Mouse (Mus musculus): ENCODE measurements at regions not wholly inside any gene's neighbourhood (a gene's known extent, or its start where the extent isn't known, plus 50 kb on each side); places are given as distances from the start of the nearest gene placed in this dataset.

DNA sequence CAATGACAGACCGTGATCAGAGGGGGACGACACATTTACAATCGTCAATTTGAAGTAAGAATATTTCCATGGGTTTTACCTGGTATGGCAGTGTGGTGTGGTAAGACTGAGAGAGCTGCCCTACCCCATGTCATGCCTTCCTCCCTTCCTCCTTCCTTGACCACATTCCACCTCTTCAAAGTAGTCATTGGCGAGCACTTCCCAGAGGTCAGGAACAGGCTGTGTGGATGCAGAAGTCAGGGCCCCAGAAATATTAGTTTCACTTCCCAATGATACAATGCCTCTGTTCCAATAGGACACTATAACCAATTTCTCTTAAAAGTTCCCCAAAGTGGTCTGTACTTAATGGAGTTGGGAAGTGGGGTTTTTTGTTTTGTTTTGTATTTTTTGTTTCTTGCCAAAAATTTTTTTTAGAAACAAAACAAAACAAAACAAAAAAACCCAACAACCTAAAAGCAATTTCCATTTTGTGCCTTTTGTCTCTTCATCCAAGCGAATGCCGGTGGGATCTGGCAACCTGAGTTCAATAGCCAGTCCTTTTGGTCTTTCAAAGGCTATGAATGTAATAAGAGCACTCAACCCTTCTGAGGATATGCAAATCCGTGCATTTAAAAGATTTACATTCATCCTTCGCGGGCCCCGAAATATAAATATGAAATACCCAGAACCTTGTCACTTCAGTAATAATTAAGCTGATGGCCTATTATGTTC lies 387.9 kb downstream of the Insc start:
- WGBS, result 65% methylated on average over 10 of the region's 10 CpGs
- H3K4me1 ChIP-seq (ENCODE audit: control insufficient read depth, insufficient read depth, low read length), result no peaks in the 10 kb centered on the region
- H3K4me3 ChIP-seq (replicated peaks; ENCODE audit: insufficient read depth, low read depth, low read length), result no peak overlapping the region
- no peak overlapping the region for H3K27ac ChIP-seq (ENCODE audit: insufficient read depth, low read length)
- H3K27me3 ChIP-seq (ENCODE audit: control insufficient read depth, insufficient read depth, low read length), result no peaks in the 10 kb centered on the region; the same call in 1 of the 2 replicates
- TF ChIP-seq POLR2A (IDR thresholded peaks at IDR 0.05; ENCODE audit: borderline replicate concordance, insufficient read depth, low read length) (no peak), CTCF (IDR thresholded peaks at IDR 0.05; ENCODE audit: borderline replicate concordance, insufficient read depth, low read depth, low read length) (no peak)
- no peak for DNase-seq

GRCm38 (mm10) chr7:115131970-115132551 lies 388.6 kb downstream of the Insc start:
- H3K4me1 ChIP-seq (ENCODE audit: control insufficient read depth, insufficient read depth, low read length), result no peaks in the 10 kb centered on the region
- TF ChIP-seq POLR2A (IDR thresholded peaks at IDR 0.05; ENCODE audit: borderline replicate concordance, insufficient read depth, low read length), result no peak
- no peak for TF ChIP-seq CTCF (IDR thresholded peaks at IDR 0.05; ENCODE audit: borderline replicate concordance, insufficient read depth, low read depth, low read length)
- no peak overlapping the region for H3K4me3 ChIP-seq (replicated peaks; ENCODE audit: insufficient read depth, low read depth, low read length)
- no peaks in the 10 kb centered on the region; the same call in 1 of the 2 replicates for H3K27me3 ChIP-seq (ENCODE audit: control insufficient read depth, insufficient read depth, low read length)
- no peak overlapping the region for H3K27ac ChIP-seq (ENCODE audit: insufficient read depth, low read length)
- 23% methylated on average over 11 of the region's 11 CpGs for WGBS
- no peak for DNase-seq

- Histone ChIP-seq H3K27ac (ENCODE audit: insufficient read depth, low read length) (no peak overlapping the region), H3K4me3 (replicated peaks; ENCODE audit: insufficient read depth, low read depth, low read length) (no peak overlapping the region), H3K27me3 (ENCODE audit: control insufficient read depth, insufficient read depth, low read length) (no peaks in the 10 kb centered on the region; the same call in 1 of the 2 replicates), H3K4me1 (ENCODE audit: control insufficient read depth, insufficient read depth, low read length) (no peaks in the 10 kb centered on the region)
- WGBS, result 84% methylated on average over 3 of the region's 3 CpGs
- no peak for DNase-seq
- TF ChIP-seq POLR2A (IDR thresholded peaks at IDR 0.05; ENCODE audit: borderline replicate concordance, insufficient read depth, low read length) (no peak), CTCF (IDR thresholded peaks at IDR 0.05; ENCODE audit: borderline replicate concordance, insufficient read depth, low read depth, low read length) (no peak)
Observed at GRCm38 (mm10) chr7:115132595-115132994, 389.1 kb downstream of the Insc start.

DNA sequence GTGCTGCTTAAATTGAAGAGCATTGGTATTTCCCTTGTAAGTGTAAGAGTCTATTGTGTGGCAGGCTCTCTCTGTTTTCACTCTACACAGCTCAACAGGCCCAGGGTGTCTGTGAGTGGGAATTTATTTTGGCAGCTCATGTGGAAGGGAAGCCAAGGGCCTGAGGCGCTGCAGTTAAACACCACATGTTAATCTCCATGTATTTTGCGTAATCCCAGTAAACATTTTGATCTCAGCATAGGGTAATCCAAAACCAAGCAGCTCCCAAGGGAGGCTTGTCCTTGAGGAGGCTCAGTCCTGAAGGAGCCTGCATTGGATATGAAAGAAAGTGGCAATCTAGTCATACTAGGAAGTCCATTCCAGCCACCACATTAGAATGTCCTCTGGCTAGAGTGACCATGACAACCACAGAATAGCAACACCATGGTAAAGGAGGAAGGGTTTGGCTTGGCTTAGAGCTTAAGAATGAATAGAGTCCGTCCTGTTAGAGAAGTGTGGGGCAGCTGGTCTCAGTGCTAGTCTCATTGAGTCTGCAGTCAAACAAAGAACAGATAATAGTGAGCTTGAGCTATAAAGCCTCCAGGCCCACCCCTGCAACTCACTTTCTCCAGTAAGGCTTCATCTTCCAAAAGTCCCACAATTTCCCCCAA lies 391.6 kb downstream of the Insc start:
- Histone ChIP-seq H3K4me1 (ENCODE audit: control insufficient read depth, insufficient read depth, low read length) (no peaks in the 10 kb centered on the region), H3K27ac (ENCODE audit: insufficient read depth, low read length) (no peak overlapping the region), H3K4me3 (replicated peaks; ENCODE audit: insufficient read depth, low read depth, low read length) (no peak overlapping the region), H3K27me3 (ENCODE audit: control insufficient read depth, insufficient read depth, low read length) (no peaks in the 10 kb centered on the region; the same call in 1 of the 2 replicates)
- WGBS, result 38% methylated on average over 3 of the region's 3 CpGs
- no peak for DNase-seq
- no peak for TF ChIP-seq CTCF (IDR thresholded peaks at IDR 0.05; ENCODE audit: borderline replicate concordance, insufficient read depth, low read depth, low read length)
- no peak for TF ChIP-seq POLR2A (IDR thresholded peaks at IDR 0.05; ENCODE audit: borderline replicate concordance, insufficient read depth, low read length)

- TF ChIP-seq POLR2A (IDR thresholded peaks at IDR 0.05; ENCODE audit: borderline replicate concordance, insufficient read depth, low read length) (no peak), CTCF (IDR thresholded peaks at IDR 0.05; ENCODE audit: borderline replicate concordance, insufficient read depth, low read depth, low read length) (no peak)
- H3K27me3 ChIP-seq (ENCODE audit: control insufficient read depth, insufficient read depth, low read length), result no peaks in the 10 kb centered on the region; the same call in 1 of the 2 replicates
- no peak overlapping the region for H3K4me3 ChIP-seq (replicated peaks; ENCODE audit: insufficient read depth, low read depth, low read length)
- DNase-seq, result peak; percentile 9 to 49
- 20% methylated on average over 3 of the region's 3 CpGs for WGBS
- no peaks in the 10 kb centered on the region for H3K4me1 ChIP-seq (ENCODE audit: control insufficient read depth, insufficient read depth, low read length)
- no peak overlapping the region for H3K27ac ChIP-seq (ENCODE audit: insufficient read depth, low read length)
Observed at GRCm38 (mm10) chr7:115140286-115140685, 396.8 kb downstream of the Insc start.

- Histone ChIP-seq H3K27me3 (ENCODE audit: control insufficient read depth, insufficient read depth, low read length) (no peaks in the 10 kb centered on the region), H3K4me3 (replicated peaks; ENCODE audit: insufficient read depth, low read depth, low read length) (no peak overlapping the region), H3K4me1 (ENCODE audit: control insufficient read depth, insufficient read depth, low read length) (no peaks in the 10 kb centered on the region), H3K27ac (ENCODE audit: insufficient read depth, low read length) (no peak overlapping the region)
- WGBS, result 15% methylated on average over 2 of the region's 2 CpGs
- no peak for TF ChIP-seq POLR2A (IDR thresholded peaks at IDR 0.05; ENCODE audit: borderline replicate concordance, insufficient read depth, low read length)
- DNase-seq, result no peak
Observed at GRCm38 (mm10) chr7:115142163-115142562, 398.7 kb downstream of the Insc start.

GRCm38 (mm10) chr7:115144947-115145346 lies 401.5 kb downstream of the Insc start:
- Histone ChIP-seq H3K4me3 (replicated peaks; ENCODE audit: insufficient read depth, low read depth, low read length) (no peak overlapping the region), H3K4me1 (ENCODE audit: control insufficient read depth, insufficient read depth, low read length) (no peaks in the 10 kb centered on the region), H3K27ac (ENCODE audit: insufficient read depth, low read length) (no peak overlapping the region), H3K27me3 (ENCODE audit: control insufficient read depth, insufficient read depth, low read length) (no peaks in the 10 kb centered on the region)
- DNase-seq, result no peak
- no peak for TF ChIP-seq CTCF (IDR thresholded peaks at IDR 0.05; ENCODE audit: borderline replicate concordance, insufficient read depth, low read depth, low read length)
- no peak for TF ChIP-seq POLR2A (IDR thresholded peaks at IDR 0.05; ENCODE audit: borderline replicate concordance, insufficient read depth, low read length)
- 39% methylated on average over 2 of the region's 2 CpGs for WGBS

Measured in cerebellum, adult 2 months (tissue).